Mouse (Mus musculus): Measurements from ENCODE around the gene Mcts2.
"Not testable (repeated sequence)": the region's sequence is repeated elsewhere in the genome, so short reads cannot be mapped to it uniquely, and the experiment has no call there.

Gene Mcts2

DNA sequence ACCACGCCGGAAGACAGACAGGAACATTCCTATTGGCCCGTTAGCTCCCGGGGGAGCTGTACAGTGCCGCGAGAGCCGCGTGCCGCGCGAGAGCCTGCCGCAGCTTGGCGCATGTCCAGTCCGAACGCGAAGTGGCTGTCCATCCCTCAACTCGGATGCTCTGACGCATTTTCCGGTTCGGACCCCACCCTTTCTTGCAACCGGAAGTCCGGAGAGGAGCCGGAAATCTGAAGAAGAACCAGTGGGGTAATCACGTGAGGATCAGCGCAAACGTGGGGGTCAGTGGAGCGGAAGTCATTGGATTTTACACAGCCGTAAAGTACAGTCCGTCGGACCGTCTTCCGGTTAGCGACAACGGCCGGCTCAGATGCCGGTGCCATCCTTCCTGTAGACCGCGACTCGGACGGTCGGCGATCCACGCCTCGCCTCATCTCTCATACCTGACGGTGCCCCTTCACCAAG, at the start of gene Mcts2:
Gene Mcts2, plus strand, starts transcription at position 230 of the 462 bp plus-strand sequence.
- in situ Hi-C loops (cut with MboI; ENCODE audit: low pct_unique_long_range_greater_than_20kb in 1 of 2, low sequenced_read_pairs in 2 of 2, unreplicated experiment in 1 of 2) = loop anchor here in 1 of 2 experiments (10.0 kb wide), 1 partner anchor 58 kb away; no protein-coding TSS in a partner anchor

DNA sequence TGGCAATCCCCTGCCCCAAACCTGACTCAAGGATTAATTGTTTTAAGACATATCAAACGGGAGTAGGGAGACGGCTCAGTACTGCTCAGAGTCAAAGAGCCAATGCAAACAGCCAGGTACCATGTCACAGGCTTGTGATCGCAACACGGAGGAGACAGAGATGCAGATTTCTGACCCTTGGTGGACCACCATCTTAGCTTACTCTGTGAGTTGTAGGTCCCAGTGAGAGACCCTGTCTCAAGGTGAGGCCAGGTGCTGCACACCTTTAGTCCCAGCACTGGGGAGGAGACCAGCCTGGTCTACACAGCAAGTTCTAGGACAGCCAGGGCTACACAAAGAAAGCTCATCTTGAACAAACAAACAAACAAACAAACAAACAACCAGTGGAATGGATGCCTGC, 49.5 kb upstream of the Mcts2 start:
- in situ Hi-C loops (cut with MboI; ENCODE audit: low pct_unique_long_range_greater_than_20kb in 1 of 2, low sequenced_read_pairs in 2 of 2, unreplicated experiment in 1 of 2) = no loop called here

DNA sequence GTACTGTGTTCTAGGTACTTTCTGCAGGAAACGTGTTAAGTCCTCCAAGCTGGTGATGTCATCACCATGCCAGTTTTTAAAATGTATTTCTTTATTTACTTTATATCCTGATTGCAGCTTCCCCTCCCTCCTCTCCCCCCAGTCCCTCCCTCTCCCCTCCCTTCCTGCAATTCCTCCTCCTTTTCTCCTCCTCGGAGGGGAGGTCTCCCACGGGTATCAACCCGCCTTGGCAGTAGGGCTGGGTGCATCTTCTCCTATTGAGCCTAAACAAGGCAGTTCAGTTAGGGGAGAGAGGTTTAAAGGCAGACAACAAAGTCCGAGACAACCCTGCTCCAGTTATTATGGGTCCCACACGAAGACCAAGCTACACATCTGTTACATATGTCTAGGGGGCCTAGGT, 48.0 kb upstream of the Mcts2 start:
- in situ Hi-C loops (cut with MboI; ENCODE audit: low pct_unique_long_range_greater_than_20kb in 1 of 2, low sequenced_read_pairs in 2 of 2, unreplicated experiment in 1 of 2) = no loop called here

DNA sequence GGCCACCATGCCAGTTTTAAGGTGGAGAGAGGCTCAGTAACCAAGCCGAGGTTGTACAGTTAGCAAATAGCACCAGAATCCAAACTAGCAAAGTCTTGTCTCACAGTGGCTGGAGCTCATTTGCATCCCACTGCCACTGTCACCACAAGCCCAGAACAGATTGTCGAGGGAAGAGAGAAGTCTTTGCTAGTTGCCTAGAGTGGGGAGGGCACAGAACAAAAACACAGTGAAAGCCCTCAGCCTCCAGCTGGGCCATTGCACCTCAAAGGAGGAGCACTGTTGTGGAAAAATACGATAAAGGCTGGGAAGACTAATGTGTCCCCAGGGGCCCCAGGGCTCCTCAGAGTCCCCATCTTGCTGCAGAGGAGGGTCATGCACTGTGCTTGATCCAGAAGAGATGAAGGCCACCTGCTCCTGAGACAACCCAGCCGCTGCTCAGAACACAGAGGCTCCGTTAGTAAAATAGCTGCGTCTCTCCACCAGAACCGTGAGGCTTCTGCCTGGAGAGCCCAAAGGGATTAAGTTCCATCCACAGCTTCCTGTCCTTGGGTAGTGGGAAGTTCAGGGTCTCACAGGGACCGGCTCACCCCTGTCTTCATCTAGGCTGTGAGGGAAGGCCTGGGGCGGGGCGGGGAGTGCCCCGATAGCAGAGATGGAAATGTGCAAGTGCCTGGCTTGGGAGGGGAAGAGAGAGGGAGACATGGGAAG, 47.3 kb upstream of the Mcts2 start:
- in situ Hi-C loops (cut with MboI; ENCODE audit: low pct_unique_long_range_greater_than_20kb in 1 of 2, low sequenced_read_pairs in 2 of 2, unreplicated experiment in 1 of 2) = no loop called here

DNA sequence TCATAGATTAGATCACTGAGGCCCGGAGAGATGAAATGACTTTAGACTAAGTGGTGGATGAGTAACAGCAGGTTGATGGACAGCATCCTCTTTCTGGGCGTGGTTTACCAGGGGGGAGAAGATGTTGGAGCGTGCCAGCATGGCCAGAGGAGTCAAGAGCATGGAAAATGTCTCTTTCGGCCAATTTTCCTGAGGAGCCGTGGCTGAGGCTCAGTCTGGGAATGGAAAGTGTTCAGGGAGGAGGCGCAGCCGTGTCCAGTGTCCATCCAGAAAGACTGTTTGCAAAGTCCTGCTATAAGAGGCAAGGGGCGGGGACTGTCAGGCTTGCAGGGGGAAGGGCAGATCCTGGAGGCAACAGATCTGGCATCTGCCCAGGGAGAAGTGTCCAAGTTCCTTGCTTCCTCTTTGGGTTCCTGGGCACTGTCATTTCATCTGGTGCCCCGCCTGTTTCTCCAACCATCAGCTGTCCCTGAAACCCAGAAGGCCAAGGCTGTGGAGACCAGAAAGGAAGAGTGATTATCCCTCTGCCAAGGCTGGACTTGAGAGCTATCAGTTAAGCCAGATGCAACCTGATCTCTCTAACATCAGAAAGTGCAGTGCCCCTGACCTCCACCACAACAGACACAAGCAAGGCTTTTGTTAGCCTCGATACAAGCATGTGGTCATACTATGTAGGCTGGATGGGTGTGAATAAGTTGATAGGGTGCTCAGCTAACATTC, 33.8 kb upstream of the Mcts2 start:
- in situ Hi-C loops (cut with MboI; ENCODE audit: low pct_unique_long_range_greater_than_20kb in 1 of 2, low sequenced_read_pairs in 2 of 2, unreplicated experiment in 1 of 2) = no loop called here

DNA sequence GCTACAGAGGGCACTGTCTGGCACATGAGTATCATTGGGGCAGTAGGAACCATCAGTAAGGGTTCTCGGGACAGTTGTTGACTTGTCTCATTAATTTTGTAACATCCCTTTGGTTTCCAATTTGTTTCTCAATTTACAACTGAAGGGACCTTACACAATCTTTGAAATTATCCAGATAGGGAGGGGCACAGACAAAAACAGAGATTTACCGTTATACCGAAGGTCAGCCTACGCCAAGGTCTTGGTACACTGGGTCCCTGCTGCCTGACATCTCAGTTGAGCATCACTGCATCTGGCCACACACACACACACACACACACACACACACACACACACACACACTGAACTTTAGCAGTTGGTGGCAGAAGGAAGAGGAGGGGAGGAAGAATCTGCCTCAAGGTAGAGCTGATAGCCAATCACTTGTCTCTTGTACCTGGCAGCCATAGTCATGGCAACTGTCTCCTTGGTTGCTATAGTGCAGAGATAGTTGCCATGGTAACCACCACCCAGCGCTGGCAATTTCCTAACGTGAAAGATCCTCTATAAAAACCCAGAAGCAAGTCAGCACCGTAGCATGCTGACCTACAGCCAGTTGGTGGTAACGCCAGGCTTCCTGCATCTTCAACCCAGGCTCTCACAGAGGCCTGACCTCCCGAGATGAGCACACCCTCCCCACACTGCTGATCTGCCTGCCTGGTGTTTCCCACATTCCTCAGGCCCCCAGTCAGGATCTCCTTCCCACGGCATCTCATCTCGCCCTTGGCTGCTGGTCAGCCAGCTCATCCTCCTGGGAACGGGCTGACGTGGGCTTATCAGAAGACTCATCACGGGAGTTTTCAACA, 32.7 kb upstream of the Mcts2 start:
- in situ Hi-C loops (cut with MboI; ENCODE audit: low pct_unique_long_range_greater_than_20kb in 1 of 2, low sequenced_read_pairs in 2 of 2, unreplicated experiment in 1 of 2) = no loop called here

DNA sequence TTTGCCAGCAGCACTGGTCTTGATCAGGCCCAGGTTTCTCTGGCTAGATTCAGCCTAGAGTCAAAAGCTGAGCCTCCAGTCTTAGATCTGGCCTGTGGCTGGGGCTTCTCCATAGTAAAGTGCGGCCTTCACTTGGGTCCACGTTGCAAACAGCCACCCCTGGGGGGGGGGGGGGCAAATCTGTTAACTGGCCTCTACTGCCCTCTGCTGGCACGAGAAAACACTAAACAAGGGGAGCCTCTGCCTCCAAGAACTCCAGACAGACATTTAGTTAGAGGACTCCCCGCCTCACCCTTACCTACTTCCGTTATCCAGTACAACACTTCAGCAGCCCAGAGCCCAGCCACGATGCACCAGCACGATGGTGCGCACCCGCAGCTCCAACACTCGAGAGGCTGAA, 29.4 kb upstream of the Mcts2 start:
- in situ Hi-C loops (cut with MboI; ENCODE audit: low pct_unique_long_range_greater_than_20kb in 1 of 2, low sequenced_read_pairs in 2 of 2, unreplicated experiment in 1 of 2) = loop anchor here in 1 of 2 experiments (5.0 kb wide), 1 partner anchor 40 kb away; no protein-coding TSS in a partner anchor

DNA sequence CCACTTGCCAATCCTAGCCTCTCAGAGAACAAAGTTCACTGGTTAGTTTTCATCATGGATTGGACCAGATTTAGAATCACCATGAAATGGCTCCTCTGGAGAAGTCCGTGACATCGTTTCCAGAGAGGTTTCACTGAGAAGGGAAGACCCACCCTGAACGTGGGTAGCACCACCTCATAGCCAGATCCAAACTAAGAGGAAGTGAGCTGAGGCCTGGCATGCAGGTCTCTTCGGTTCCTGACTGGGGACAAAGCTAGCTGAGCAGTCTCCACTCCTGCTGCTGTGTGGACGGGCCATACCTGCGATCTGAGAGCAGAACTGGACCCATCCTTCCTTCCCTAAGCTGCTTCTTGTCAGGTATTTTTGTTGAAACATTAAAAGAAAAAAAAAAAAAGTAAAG, 25.7 kb upstream of the Mcts2 start:
- in situ Hi-C loops (cut with MboI; ENCODE audit: low pct_unique_long_range_greater_than_20kb in 1 of 2, low sequenced_read_pairs in 2 of 2, unreplicated experiment in 1 of 2) = no loop called here

DNA sequence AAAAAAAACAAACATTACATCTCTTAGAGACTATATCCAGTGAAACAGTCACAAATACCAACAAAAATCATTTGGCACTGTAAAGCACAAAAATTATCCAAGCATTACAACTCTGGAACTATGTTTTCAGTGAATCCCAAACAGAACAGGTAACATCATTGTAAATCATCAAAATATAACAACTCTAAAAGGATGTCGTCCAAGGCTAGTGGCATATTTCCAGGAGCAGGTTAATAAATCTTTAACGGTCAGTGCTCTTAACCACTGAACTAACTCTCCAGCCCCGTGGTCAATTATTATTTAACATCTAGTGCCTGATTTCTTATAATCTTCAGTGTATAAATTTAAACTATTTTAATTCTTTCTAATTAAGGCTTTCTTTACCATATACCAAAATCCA, 20.6 kb upstream of the Mcts2 start:
- in situ Hi-C loops (cut with MboI; ENCODE audit: low pct_unique_long_range_greater_than_20kb in 1 of 2, low sequenced_read_pairs in 2 of 2, unreplicated experiment in 1 of 2) = not testable (repeated sequence)

DNA sequence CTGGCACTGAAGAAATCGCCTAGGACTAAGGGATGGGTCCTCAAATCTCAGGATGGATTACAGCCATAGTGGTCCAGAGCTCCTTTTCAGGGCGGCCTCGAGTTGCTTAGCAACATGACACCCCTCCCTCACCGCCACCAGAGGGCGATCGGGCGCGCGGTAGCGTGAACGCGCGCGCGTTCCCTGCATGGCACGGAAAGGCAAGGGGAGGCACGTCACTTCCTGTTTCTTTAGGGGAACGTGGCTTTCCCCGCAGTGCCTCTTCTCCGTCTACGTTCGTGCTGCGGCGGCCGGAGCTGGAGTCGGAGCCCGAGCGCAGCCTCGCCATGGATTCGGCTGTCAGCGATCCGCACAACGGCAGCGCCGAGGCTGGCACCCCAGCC, 17.6 kb upstream of the Mcts2 start, which contains the start of gene H13:
Gene H13, plus strand, starts transcription at position 206 of the 383 bp plus-strand sequence.
- in situ Hi-C loops (cut with MboI; ENCODE audit: low pct_unique_long_range_greater_than_20kb in 1 of 2, low sequenced_read_pairs in 2 of 2, unreplicated experiment in 1 of 2) = no loop called here

DNA sequence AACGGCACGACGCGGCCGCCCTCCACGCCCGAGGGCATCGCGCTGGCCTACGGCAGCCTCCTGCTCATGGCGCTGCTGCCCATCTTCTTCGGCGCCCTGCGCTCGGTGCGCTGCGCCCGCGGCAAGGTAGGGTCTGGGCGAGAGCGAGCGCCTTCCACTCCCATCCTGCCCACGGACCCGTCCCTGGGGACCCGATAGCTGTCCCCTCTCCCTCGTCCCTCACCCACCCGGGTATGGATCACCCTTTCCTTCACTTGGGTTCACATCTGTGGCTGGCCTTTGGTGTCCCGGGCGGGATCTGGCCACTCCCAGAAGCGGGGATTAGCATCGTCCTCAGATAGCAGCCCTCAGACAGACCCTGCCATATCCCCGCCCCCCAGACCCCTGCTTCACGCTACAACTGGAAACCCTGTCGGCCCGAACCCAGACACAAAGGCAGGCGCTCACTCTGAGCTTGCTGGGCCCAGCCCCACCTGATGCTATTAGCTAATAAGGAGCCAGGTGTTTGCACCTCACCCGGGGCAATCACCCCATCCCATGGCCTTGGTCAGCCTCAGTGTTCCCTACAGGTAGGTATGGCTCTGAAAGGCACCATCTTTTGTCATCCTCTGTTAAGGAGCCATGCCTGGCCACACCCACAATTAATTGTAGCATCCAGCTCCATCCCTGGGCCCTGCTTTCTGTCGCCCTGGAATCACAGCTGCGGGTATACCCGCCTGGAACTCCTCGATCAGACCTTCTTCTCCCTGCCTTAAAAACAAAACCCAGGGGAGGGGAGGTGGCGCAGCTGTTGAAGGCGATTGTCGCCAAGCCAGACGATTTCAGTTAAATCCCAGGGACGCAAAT, 17.0 kb upstream of the Mcts2 start:
- in situ Hi-C loops (cut with MboI; ENCODE audit: low pct_unique_long_range_greater_than_20kb in 1 of 2, low sequenced_read_pairs in 2 of 2, unreplicated experiment in 1 of 2) = no loop called here

DNA sequence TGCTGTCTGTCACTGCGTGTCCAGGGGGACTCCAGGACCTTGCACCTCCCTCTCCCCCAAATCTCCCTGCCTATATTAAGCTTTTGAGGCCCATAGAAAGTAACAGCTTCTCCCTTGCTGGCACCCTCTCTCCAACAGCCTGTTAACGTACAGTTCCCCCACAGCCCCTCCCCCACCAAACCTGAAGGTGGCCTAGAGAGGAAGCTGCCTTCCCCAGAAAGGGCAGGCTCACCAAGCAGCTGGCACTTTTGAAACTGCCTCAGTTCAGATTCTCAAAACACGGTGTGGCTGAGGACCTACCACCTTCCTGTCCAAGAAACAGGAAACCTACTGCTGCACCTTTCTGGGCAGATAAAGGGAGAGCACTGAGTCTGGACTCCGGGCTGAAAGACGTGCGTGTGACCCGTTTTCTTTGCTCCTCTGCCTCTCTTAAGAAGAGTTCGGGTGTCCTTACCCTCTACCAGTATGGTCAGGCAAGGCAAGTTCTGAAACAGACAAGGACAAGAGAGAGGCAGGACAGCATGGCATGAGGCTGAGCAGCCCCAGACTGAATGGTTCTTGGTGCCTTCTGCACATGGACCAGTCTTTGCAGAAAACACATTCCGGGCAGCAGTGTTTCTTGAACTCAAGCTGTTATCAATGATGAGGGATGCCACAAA, 15.7 kb upstream of the Mcts2 start:
- in situ Hi-C loops (cut with MboI; ENCODE audit: low pct_unique_long_range_greater_than_20kb in 1 of 2, low sequenced_read_pairs in 2 of 2, unreplicated experiment in 1 of 2) = no loop called here

DNA sequence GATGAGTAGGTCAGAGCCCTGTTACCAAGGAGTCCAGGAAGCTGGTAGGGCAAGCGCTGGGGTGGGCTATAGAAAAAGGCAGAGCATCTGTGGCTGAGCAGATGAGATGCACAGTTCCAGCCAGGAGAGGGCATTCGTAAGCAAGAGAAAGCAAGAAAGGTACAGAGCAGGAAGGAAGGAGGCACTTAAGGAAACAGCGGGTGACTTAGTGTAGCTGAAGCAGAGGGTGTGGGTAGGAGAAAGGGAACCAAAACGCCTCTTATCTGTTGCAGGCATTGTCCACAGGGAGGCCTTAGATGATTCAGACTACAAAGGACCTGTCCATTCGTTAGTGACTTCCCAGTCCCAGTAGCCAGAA, 15.2 kb upstream of the Mcts2 start:
- in situ Hi-C loops (cut with MboI; ENCODE audit: low pct_unique_long_range_greater_than_20kb in 1 of 2, low sequenced_read_pairs in 2 of 2, unreplicated experiment in 1 of 2) = no loop called here

DNA sequence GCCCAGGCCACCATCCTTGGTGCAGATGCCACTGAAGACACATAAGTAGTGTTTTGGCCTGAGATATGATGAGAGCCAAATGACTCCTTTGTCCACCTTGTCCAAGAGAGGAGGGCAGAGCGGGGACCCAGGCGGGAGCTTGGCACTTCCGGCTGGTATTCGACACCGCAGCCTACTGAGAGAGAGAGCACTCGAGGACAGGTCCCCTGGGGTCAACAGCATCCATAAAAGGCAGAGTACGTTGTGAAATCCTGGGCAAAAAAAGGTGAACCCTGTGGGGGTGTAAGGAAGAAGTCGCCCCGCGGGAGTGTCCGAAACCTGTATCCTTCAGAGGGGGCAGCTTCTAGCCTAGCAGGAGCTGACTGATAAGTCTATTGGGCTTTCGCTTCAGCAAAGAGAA, 14.7 kb upstream of the Mcts2 start:
- in situ Hi-C loops (cut with MboI; ENCODE audit: low pct_unique_long_range_greater_than_20kb in 1 of 2, low sequenced_read_pairs in 2 of 2, unreplicated experiment in 1 of 2) = no loop called here

DNA sequence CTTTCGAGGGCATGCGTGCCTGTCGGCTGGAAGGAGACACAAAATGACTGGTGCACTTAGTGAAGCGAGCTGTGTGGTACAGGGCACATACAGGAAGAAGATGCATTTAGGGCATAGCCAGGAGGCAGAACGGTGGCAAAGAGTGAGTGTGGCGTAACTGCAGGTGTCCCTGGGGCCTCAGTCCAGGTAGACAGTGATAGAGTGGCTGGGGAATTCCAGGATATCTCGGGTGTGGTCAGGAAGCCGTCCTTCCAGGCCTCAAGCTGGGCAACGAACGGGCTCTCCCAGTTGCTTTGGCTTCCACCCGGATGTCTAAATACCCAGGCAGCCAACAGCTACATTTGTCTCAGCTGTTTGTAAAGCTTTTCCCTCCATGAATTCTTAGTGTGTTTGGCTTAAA, 12.7 kb upstream of the Mcts2 start:
- in situ Hi-C loops (cut with MboI; ENCODE audit: low pct_unique_long_range_greater_than_20kb in 1 of 2, low sequenced_read_pairs in 2 of 2, unreplicated experiment in 1 of 2) = no loop called here

DNA sequence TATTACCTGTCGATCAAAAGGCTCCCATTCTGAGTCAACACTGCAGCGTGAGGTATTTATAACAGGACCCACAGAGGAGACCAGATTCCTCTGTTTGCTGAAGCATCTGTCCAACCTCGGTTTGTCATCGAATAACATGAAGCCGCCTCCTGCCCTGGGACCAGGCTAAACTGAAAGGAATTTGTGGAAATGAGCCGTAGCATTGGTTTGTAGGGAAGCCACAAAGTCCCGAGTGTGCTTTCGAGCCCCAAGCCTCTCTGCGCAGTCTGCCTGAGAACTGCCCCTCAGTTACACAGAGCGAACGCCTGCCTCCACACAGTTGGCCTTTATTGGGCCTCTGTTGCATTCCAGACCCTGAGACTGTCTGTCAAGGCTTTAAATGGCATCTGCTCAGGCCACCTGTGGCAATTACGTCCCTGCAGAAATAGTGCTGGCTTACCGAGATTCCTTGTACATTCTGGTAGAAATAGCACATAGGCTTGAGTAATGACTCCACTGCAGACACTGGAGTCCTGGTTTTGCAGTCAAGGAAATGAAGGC, 11.5 kb upstream of the Mcts2 start:
- in situ Hi-C loops (cut with MboI; ENCODE audit: low pct_unique_long_range_greater_than_20kb in 1 of 2, low sequenced_read_pairs in 2 of 2, unreplicated experiment in 1 of 2) = no loop called here

DNA sequence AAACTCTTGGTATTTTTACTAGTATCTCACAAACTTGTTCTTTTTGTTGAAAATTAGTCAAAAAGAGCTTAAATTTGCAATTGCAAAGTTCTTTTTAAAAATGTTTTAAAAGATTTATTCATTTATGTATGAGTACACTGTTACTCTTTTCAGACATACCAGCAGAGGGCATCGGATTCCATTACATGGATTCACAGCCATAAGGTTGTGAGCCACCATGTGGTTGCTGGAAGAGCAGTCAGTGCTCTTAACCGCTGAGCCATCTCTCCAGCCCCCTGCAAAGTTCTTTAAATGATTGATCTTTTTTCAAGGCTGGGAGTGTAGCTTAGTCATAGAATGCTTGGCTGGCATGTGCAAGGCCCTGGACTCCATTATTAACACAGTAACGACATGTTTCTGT, 8.5 kb upstream of the Mcts2 start:
- in situ Hi-C loops (cut with MboI; ENCODE audit: low pct_unique_long_range_greater_than_20kb in 1 of 2, low sequenced_read_pairs in 2 of 2, unreplicated experiment in 1 of 2) = no loop called here

DNA sequence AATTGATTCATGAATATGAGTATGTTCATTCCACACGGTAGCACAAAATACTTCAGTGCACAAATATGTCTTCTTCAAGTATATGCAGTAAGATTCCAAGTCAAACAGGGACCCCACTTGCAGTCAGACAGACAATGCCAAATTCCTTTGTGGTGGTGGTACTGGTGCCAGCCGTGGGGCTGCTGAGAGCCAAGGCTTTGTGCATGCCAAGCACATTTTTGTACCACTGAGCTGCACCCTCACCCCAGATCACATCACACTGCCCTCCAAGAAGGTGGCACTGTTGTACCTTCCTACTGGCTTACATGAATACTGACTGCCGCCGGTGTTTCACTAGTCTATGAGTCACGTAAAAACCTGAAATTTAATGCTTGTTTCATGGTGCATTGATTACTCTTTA, 7.9 kb upstream of the Mcts2 start:
- in situ Hi-C loops (cut with MboI; ENCODE audit: low pct_unique_long_range_greater_than_20kb in 1 of 2, low sequenced_read_pairs in 2 of 2, unreplicated experiment in 1 of 2) = no loop called here
